Mouse (Mus musculus): Measurements from ENCODE around the gene Cyp4a29.
"Not testable (repeated sequence)": the region's sequence is repeated elsewhere in the genome, so short reads cannot be mapped to it uniquely, and the experiment has no call there.

DNA sequence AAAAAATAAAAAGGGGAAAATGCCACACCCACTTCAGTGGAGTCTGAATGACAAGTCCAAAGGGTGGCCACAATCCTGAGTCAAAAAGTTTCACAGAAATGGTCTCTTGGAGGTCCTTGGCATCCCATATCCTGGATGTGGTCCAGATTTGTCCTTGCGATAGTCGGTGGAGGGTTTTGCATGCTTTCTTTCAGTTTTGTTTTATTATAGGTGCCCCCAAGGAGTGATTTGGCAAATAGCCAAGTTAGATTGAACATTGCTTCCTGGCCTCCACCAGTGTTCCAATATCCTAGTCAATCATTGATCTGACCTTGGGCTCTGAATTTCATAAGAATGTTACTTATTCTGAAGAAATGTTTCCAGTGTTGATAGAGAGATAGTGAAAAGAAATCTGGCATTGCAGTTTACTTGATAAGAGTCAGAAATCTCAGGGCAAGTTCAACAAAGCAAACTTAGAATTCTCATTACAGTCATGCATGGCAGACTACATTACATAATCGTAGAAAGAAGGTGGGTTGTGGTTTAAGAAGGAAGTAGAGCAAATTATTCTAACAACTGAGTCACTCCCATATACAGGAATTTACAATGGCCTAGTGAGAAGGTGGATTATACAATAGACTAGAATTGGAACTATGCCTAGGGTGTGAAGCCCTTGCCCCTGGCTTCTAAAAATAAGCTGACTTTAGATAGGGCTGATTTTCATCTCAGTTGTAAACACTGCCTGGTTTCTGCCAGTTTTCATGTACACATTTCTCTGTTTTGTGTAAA, 36.5 kb downstream of the Cyp4a29 start:
- TF ChIP-seq POLR2A (IDR thresholded peaks at IDR 0.05; ENCODE audit: insufficient read depth, low read depth, low read length); CTCF (IDR thresholded peaks at IDR 0.05); EP300 (IDR thresholded peaks at IDR 0.05; ENCODE audit: insufficient read depth, low read depth, low read length): not testable (repeated sequence)
